Mouse (Mus musculus) embryonic facial prominence, embryonic 14.5 days (tissue): ENCODE measurements around the gene 1700015F17Rik. TPM values are rescaled to one million over a fixed set of nuclear protein-coding genes. Genes with fewer than 3 reads are reported as not detected.

ENCODE experiments used
- ATAC-seq: fragments of 200-750 bp; cut with Nextera tagmentation; 2 replicates; pipeline ENCODE4 v1.8.0; 2017; ENCODE audit warnings: low read depth, moderate number of reproducible peaks, moderate TSS enrichment
- DNase-seq: peaks from one replicate; pipeline ENCODE4 v3.0.0-alpha.2; 2015; ENCODE audit warnings: low spot score
- H3K27ac ChIP-seq: fragments of 300-500 bp; sonication (generic); replicated peaks from 2 replicates; pipeline ENCODE4 v1.5.1; 2014; ENCODE audit warnings: low read depth, mild to moderate bottlenecking, low read length, moderate library complexity
- H3K27me3 ChIP-seq: fragments of 300-500 bp; sonication (generic); replicated peaks from 2 replicates; pipeline ENCODE4 v1.6.1; 2014; ENCODE audit warnings: low read length; ENCODE audit not compliant: control insufficient read depth, insufficient read depth
- H3K36me3 ChIP-seq: fragments of 300-500 bp; sonication (generic); 2 replicates; pipeline ENCODE4 v1.6.1; 2014; ENCODE audit warnings: low read length, mixed read lengths; ENCODE audit not compliant: control insufficient read depth, insufficient read depth
- H3K4me1 ChIP-seq: fragments of 300-500 bp; sonication (generic); 2 replicates; pipeline ENCODE4 v1.6.1; 2014; ENCODE audit warnings: antibody characterized with exemption, low read length; ENCODE audit not compliant: control insufficient read depth, insufficient read depth
- H3K4me2 ChIP-seq: fragments of 300-500 bp; sonication (generic); 2 replicates; pipeline ENCODE4 v1.6.1; 2014; ENCODE audit warnings: low read depth, mild to moderate bottlenecking, low read length, moderate library complexity, mixed read lengths
- H3K4me3 ChIP-seq: fragments of 300-500 bp; sonication (generic); 2 replicates; pipeline ENCODE4 v1.5.1; 2014; ENCODE audit warnings: low read depth, mild to moderate bottlenecking, low read length
- H3K9ac ChIP-seq: fragments of 300-500 bp; sonication (generic); 2 replicates; pipeline ENCODE4 v1.6.1; 2014; ENCODE audit warnings: low read depth, mild to moderate bottlenecking, low read length, moderate library complexity, mixed read lengths
- H3K9me3 ChIP-seq: fragments of 300-500 bp; sonication (generic); 2 replicates; pipeline ENCODE4 v1.6.1; 2016; ENCODE audit warnings: low read length; ENCODE audit not compliant: control insufficient read depth
- WGBS: fragments of 180-500 bp; shearing (Covaris S2); extraction: QIAGEN DNeasy Blood & Tissue Kit; methylation state at CpG from one replicate; pipeline ENCODE4 v1.1.7; 2014; 5-methylcytosine and 5-hydroxymethylcytosine counted together
- polyA plus RNA-seq: library from polyadenylated mRNA; unstranded; fragments of >200 nt; fragmentation: Nextera tagmentation; extraction: Ambion mirVana; gene quantifications from 2 replicates; pipeline ENCODE4 v1.2.1, GENCODE M21; 2014

1700015F17Rik gene
- polyA plus RNA-seq, 1 experiment from 2014 or later: not detected

- no peak within 1 kb of the TSS for H3K4me2 ChIP-seq
- H3K27me3 ChIP-seq: no peaks in the 10 kb centered on the region
- no peak within 1 kb of the TSS for H3K27ac ChIP-seq
- H3K9me3 ChIP-seq: no peaks in the 10 kb centered on the region
- no peak for ATAC-seq
- H3K4me3 ChIP-seq: no peak within 1 kb of the TSS
- H3K4me1 ChIP-seq: no peaks in the 10 kb centered on the region
- 80% methylated on average over 9 of the region's 9 CpGs for WGBS
- H3K9ac ChIP-seq: no peak within 1 kb of the TSS
- H3K36me3 ChIP-seq: no peaks in the 10 kb centered on the region
- DNase-seq: no peak
Measured at GRCm38 (mm10) chr5:5419992-5420455, 58.9 kb downstream of the 1700015F17Rik start, which contains the start of gene Cdk14. Cdk14 (minus strand) TSS chr5:5420312.

- no peaks in the 10 kb centered on the region for H3K9me3 ChIP-seq
- 68% methylated on average over 1 of the region's 1 CpGs for WGBS
Measured at GRCm38 (mm10) chr5:5419253-5419652, 59.7 kb downstream of the 1700015F17Rik start.

GRCm38 (mm10) chr5:5414835-5415234 is 64.1 kb downstream of the 1700015F17Rik start:
- H3K4me3 ChIP-seq: no peak overlapping the region
- no peaks in the 10 kb centered on the region for H3K36me3 ChIP-seq
- no peaks in the 10 kb centered on the region for H3K4me1 ChIP-seq
- 68% methylated on average over 3 of the region's 3 CpGs for WGBS
- ATAC-seq: no peak
- no peak for DNase-seq
- no peak overlapping the region for H3K4me2 ChIP-seq
- no peaks in the 10 kb centered on the region for H3K27me3 ChIP-seq
- no peak overlapping the region for H3K27ac ChIP-seq
- H3K9ac ChIP-seq: no peak overlapping the region
- no peaks in the 10 kb centered on the region for H3K9me3 ChIP-seq

More at GRCm38 (mm10) chr5:5419253-5419652, 59.7 kb downstream of the 1700015F17Rik start:
- Histone ChIP-seq H3K36me3 (no peaks in the 10 kb centered on the region), H3K9ac (no peak overlapping the region), H3K4me3 (no peak overlapping the region), H3K4me1 (no peaks in the 10 kb centered on the region), H3K4me2 (no peak overlapping the region), H3K27me3 (no peaks in the 10 kb centered on the region), H3K27ac (no peak overlapping the region)
- no peak for DNase-seq
- no peak for ATAC-seq

- DNase-seq (no peak), ATAC-seq (no peak)
- Histone ChIP-seq H3K27ac (no peak overlapping the region), H3K9me3 (no peaks in the 10 kb centered on the region), H3K4me2 (no peak overlapping the region), H3K9ac (no peak overlapping the region), H3K27me3 (no peaks in the 10 kb centered on the region), H3K4me3 (no peak overlapping the region), H3K4me1 (no peaks in the 10 kb centered on the region), H3K36me3 (no peaks in the 10 kb centered on the region)
- WGBS: 96% methylated on average over 2 of the region's 2 CpGs
Measured at GRCm38 (mm10) chr5:5411886-5412285, 67.1 kb downstream of the 1700015F17Rik start.

GRCm38 (mm10) chr5:5401986-5402385 is 77.0 kb downstream of the 1700015F17Rik start:
- 76% methylated on average over 4 of the region's 4 CpGs for WGBS
- H3K4me1 ChIP-seq: no peaks in the 10 kb centered on the region

GRCm38 (mm10) chr5:5392786-5393185 is 86.2 kb downstream of the 1700015F17Rik start:
- Histone ChIP-seq H3K9me3 (no peaks in the 10 kb centered on the region), H3K4me2 (no peak overlapping the region), H3K4me1 (no peaks in the 10 kb centered on the region), H3K36me3 (no peaks in the 10 kb centered on the region), H3K27me3 (no peaks in the 10 kb centered on the region), H3K9ac (no peak overlapping the region), H3K4me3 (no peak overlapping the region), H3K27ac (no peak overlapping the region)
- 44% methylated on average over 3 of the region's 3 CpGs for WGBS
- ATAC-seq (no peak), DNase-seq (no peak)

More at GRCm38 (mm10) chr5:5401986-5402385, 77.0 kb downstream of the 1700015F17Rik start:
- DNase-seq (no peak), ATAC-seq (no peak)
- Histone ChIP-seq H3K9me3 (no peaks in the 10 kb centered on the region), H3K27me3 (no peaks in the 10 kb centered on the region), H3K27ac (no peak overlapping the region), H3K36me3 (no peaks in the 10 kb centered on the region), H3K4me2 (no peak overlapping the region), H3K4me3 (no peak overlapping the region), H3K9ac (no peak overlapping the region)

Other genes starting within 250 kb of the 1700015F17Rik start
- 33.8 and 34.0 TPM in 2 replicates for gene Cdk14, start 58.8 kb downstream of the 1700015F17Rik start, polyA plus RNA-seq
- 15.6 and 16.1 TPM in 2 replicates for gene Cldn12, start 35.8 kb upstream of the 1700015F17Rik start, polyA plus RNA-seq
- gene Gtpbp10, start 80.4 kb upstream of the 1700015F17Rik start, polyA plus RNA-seq: 24.6 and 25.4 TPM in 2 replicates
- 1.6 and 2.8 TPM in 2 replicates for gene Gm8773, start 94.7 kb upstream of the 1700015F17Rik start, polyA plus RNA-seq
- 3.3 and 4.2 TPM in 2 replicates for gene Cfap69, start 185.1 kb upstream of the 1700015F17Rik start, polyA plus RNA-seq
- 5.6 and 6.6 TPM in 2 replicates for gene Steap2, start 215.4 kb upstream of the 1700015F17Rik start, polyA plus RNA-seq